Mouse (Mus musculus): Measurements from ENCODE around the gene S100pbp. TPM values are rescaled to one million over a fixed set of nuclear protein-coding genes. Genes with fewer than 3 reads are reported as not detected.
A peak's percentile ranks its signal among the peaks of the same experiment; 100 is the strongest.

The S100pbp gene
- polyA plus RNA-seq, 1 experiment from 2014 or later: 21.3 TPM

GRCm38 (mm10) chr4:129145943-129146342, 43.6 kb downstream of the S100pbp start:
- WGBS: 71% methylated on average over 4 of the region's 4 CpGs

DNA sequence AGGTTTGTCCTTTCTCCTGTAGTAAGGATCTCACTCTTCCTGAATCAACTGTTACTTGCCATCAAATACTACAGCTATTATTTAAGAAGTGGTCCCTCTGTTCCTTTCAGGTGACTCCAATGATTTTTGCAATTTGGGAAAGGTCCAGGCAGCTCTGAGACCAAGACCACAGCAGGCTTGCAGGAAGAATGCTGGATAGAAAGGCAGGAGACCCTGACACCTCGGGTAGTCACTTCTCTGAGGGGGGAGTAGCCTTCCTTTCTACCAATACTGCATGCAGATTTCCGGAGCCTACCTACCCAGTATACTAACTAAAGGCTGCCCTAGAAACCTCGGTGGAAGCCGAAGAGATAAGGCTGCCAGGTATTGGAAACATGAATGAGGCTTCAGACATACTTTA, 44.1 kb downstream of the S100pbp start:
- 61% methylated on average over 4 of the region's 4 CpGs for WGBS

More at GRCm38 (mm10) chr4:129145943-129146342, 43.6 kb downstream of the S100pbp start:
- Histone ChIP-seq H3K9me3 (replicated peaks) (no peaks in the 10 kb centered on the region), H3K4me1 (replicated peaks) (peaks cover 61% of the 10 kb centered on the region), H3K36me3 (peaks cover 26% of the 10 kb centered on the region), H3K27me3 (replicated peaks) (no peaks in the 10 kb centered on the region), H3K9ac (no peak overlapping the region), H3K4me3 (no peak overlapping the region), H3K4me2 (no peak overlapping the region), H3K27ac (ENCODE audit: poor library complexity, severe bottlenecking) (no peak overlapping the region)
- ATAC-seq (ENCODE audit: insufficient number of reproducible peaks, low FRiP score): no peak

GRCm38 (mm10) chr4:129144401-129145367, 44.8 kb downstream of the S100pbp start:
- no peak for ATAC-seq (ENCODE audit: insufficient number of reproducible peaks, low FRiP score)
- peak overlapping the region; percentile 2; the same call in 1 of the 2 replicates for H3K4me2 ChIP-seq
- 0 out of 2 replicates have a peak overlapping the region, but pooled peaks have one; percentile 45 for H3K27ac ChIP-seq (ENCODE audit: poor library complexity, severe bottlenecking)
- peaks cover 67% of the 10 kb centered on the region for H3K4me1 ChIP-seq (replicated peaks)
- WGBS: 56% methylated on average over 16 of the region's 16 CpGs
- no peak overlapping the region for H3K4me3 ChIP-seq
- peaks cover 17% of the 10 kb centered on the region for H3K36me3 ChIP-seq
- H3K9ac ChIP-seq: no peak overlapping the region
- no peaks in the 10 kb centered on the region for H3K9me3 ChIP-seq (replicated peaks)
- peaks cover 3% of the 10 kb centered on the region; the same call in 1 of the 2 replicates for H3K27me3 ChIP-seq (replicated peaks)

More for the DNA sequence above, 44.1 kb downstream of the S100pbp start:
- Histone ChIP-seq H3K36me3 (peaks cover 22% of the 10 kb centered on the region), H3K9ac (no peak overlapping the region), H3K4me2 (no peak overlapping the region), H3K4me3 (no peak overlapping the region), H3K4me1 (replicated peaks) (peaks cover 63% of the 10 kb centered on the region), H3K9me3 (replicated peaks) (no peaks in the 10 kb centered on the region), H3K27me3 (replicated peaks) (no peaks in the 10 kb centered on the region), H3K27ac (ENCODE audit: poor library complexity, severe bottlenecking) (0 out of 2 replicates have a peak overlapping the region, but pooled peaks have one; percentile 45)
- ATAC-seq (ENCODE audit: insufficient number of reproducible peaks, low FRiP score): no peak

GRCm38 (mm10) chr4:129143509-129143908, 46.0 kb downstream of the S100pbp start:
- H3K9ac ChIP-seq: no peak overlapping the region
- H3K4me3 ChIP-seq: no peak overlapping the region
- H3K9me3 ChIP-seq (replicated peaks): no peaks in the 10 kb centered on the region
- peaks cover 6% of the 10 kb centered on the region; the same call in 1 of the 2 replicates for H3K36me3 ChIP-seq
- WGBS: 74% methylated on average over 5 of the region's 5 CpGs
- no peak overlapping the region for H3K4me2 ChIP-seq
- peaks cover 61% of the 10 kb centered on the region for H3K4me1 ChIP-seq (replicated peaks)
- ATAC-seq (ENCODE audit: insufficient number of reproducible peaks, low FRiP score): no peak
- peaks cover 14% of the 10 kb centered on the region; the same call in 1 of the 2 replicates for H3K27me3 ChIP-seq (replicated peaks)
- no peak overlapping the region for H3K27ac ChIP-seq (ENCODE audit: poor library complexity, severe bottlenecking)

GRCm38 (mm10) chr4:129142439-129143045, 47.0 kb downstream of the S100pbp start:
- H3K9me3 ChIP-seq (replicated peaks): no peaks in the 10 kb centered on the region
- 0 out of 2 replicates have a peak, but pooled peaks cover 6% of the 10 kb centered on the region for H3K36me3 ChIP-seq
- ATAC-seq (ENCODE audit: insufficient number of reproducible peaks, low FRiP score): no peak
- peaks cover 23% of the 10 kb centered on the region; the same call in 1 of the 2 replicates for H3K27me3 ChIP-seq (replicated peaks)
- H3K4me3 ChIP-seq: no peak overlapping the region
- no peak overlapping the region for H3K9ac ChIP-seq
- no peak overlapping the region for H3K4me2 ChIP-seq
- WGBS: 85% methylated on average over 11 of the region's 11 CpGs
- peaks cover 63% of the 10 kb centered on the region for H3K4me1 ChIP-seq (replicated peaks)
- H3K27ac ChIP-seq (ENCODE audit: poor library complexity, severe bottlenecking): peak overlapping the region; percentile 68; the same call in 1 of the 2 replicates

DNA sequence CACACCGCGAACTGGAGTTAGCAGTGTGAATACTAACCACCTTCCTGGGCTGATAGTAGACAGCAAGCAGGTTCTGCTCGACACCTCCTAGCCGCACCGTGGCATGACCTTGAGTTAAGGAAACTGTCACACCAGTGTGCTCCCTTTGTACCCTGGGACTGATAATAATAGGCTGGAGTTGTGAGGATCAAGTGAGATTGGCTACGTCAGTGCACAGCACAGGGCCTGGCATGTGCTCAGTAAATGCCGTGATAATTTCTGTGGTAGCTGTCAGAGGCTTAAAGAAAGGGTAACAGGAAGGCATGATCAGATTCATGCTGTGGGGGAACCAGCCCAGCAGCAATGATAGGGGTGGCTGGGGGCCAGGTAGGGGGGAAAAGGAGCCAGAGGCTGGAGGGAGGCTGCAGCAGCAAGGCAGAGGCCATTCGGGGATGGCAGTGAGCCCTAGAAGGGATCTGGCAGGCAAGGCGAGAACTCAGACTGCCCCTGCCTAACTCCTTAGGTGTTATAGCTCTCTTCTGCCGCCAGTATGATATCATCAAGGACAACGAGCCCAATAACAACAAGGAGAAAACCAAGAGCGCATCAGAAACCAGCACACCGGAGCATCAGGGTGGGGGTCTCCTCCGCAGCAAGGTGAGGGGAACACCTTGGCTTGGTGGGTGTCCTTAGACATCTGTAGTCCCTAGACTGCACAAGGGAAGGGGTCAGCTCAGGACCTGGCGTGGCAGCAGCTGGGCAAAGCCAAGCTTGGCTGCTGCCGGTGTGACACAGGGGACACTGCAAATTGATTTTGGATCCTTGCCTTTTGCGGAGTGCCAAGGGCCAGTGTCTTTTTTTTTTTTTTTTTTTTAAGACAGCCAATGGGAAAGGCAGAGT, 47.7 kb downstream of the S100pbp start:
- H3K36me3 ChIP-seq: 0 out of 2 replicates have a peak, but pooled peaks cover 6% of the 10 kb centered on the region
- 52% methylated on average over 17 of the region's 17 CpGs for WGBS
- H3K27me3 ChIP-seq (replicated peaks): peaks cover 29% of the 10 kb centered on the region; the same call in 1 of the 2 replicates
- no peak overlapping the region for H3K4me3 ChIP-seq
- peak overlapping the region; percentile 4; the same call in 1 of the 2 replicates for H3K4me2 ChIP-seq
- no peaks in the 10 kb centered on the region for H3K9me3 ChIP-seq (replicated peaks)
- H3K9ac ChIP-seq: 0 out of 2 replicates have a peak overlapping the region, but pooled peaks have one; percentile 20
- H3K4me1 ChIP-seq (replicated peaks): peaks cover 69% of the 10 kb centered on the region
- ATAC-seq (ENCODE audit: insufficient number of reproducible peaks, low FRiP score): 0 out of 2 replicates have a peak, but pooled peaks have one; percentile 30
- peak overlapping the region; percentile 68 for H3K27ac ChIP-seq (ENCODE audit: poor library complexity, severe bottlenecking)

DNA sequence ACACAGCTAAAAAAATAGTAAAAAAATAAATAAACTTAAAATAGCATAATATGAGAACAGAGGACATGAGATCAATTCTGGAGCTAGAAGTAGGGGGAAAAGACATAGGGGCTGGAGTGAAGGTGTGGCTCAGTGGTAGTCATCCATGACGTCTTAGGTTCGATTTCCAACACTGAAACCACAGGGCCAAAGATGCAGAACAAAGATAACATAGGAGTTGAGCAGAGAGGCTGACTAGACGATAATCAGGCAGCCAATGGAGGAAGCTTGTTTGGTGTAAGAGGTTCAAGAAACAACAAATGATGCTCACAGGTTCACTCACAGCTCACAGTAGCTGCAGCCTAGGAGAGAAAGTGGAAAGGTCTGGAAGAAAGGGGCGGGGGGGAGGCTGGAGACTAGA, 48.7 kb downstream of the S100pbp start:
- no peak overlapping the region for H3K4me3 ChIP-seq
- H3K9ac ChIP-seq: no peak overlapping the region
- H3K4me1 ChIP-seq (replicated peaks): peaks cover 67% of the 10 kb centered on the region
- H3K36me3 ChIP-seq: 0 out of 2 replicates have a peak, but pooled peaks cover 6% of the 10 kb centered on the region
- 76% methylated on average over 4 of the region's 4 CpGs for WGBS
- no peak overlapping the region for H3K27ac ChIP-seq (ENCODE audit: poor library complexity, severe bottlenecking)
- H3K27me3 ChIP-seq (replicated peaks): peaks cover 37% of the 10 kb centered on the region
- no peak overlapping the region for H3K4me2 ChIP-seq
- no peaks in the 10 kb centered on the region for H3K9me3 ChIP-seq (replicated peaks)
- ATAC-seq (ENCODE audit: insufficient number of reproducible peaks, low FRiP score): no peak

- no peak for ATAC-seq (ENCODE audit: insufficient number of reproducible peaks, low FRiP score)
- H3K4me1 ChIP-seq (replicated peaks): peaks cover 65% of the 10 kb centered on the region
Observed at GRCm38 (mm10) chr4:129139642-129140041, 49.9 kb downstream of the S100pbp start.

GRCm38 (mm10) chr4:129137392-129138321, 51.9 kb downstream of the S100pbp start:
- peak overlapping the region; percentile 83 for H3K9ac ChIP-seq
- 40% methylated on average over 14 of the region's 14 CpGs for WGBS
- H3K27me3 ChIP-seq (replicated peaks): peaks cover 47% of the 10 kb centered on the region
- H3K36me3 ChIP-seq: no peaks in the 10 kb centered on the region
- no peak overlapping the region for H3K27ac ChIP-seq (ENCODE audit: poor library complexity, severe bottlenecking)
- ATAC-seq (ENCODE audit: insufficient number of reproducible peaks, low FRiP score): no peak
- H3K4me1 ChIP-seq (replicated peaks): peaks cover 56% of the 10 kb centered on the region
- peak overlapping the region; percentile 80 for H3K4me2 ChIP-seq
- peak overlapping the region; percentile 80 for H3K4me3 ChIP-seq
- no peaks in the 10 kb centered on the region for H3K9me3 ChIP-seq (replicated peaks)

More at GRCm38 (mm10) chr4:129139642-129140041, 49.9 kb downstream of the S100pbp start:
- Histone ChIP-seq H3K9me3 (replicated peaks) (no peaks in the 10 kb centered on the region), H3K4me2 (no peak overlapping the region), H3K27ac (ENCODE audit: poor library complexity, severe bottlenecking) (no peak overlapping the region), H3K4me3 (no peak overlapping the region), H3K9ac (no peak overlapping the region), H3K27me3 (replicated peaks) (peaks cover 47% of the 10 kb centered on the region), H3K36me3 (0 out of 2 replicates have a peak, but pooled peaks cover 6% of the 10 kb centered on the region)
- 64% methylated on average over 5 of the region's 5 CpGs for WGBS

Measured in heart, embryonic 12.5 days (tissue).